Comparison of ENCODE assay signal across 8 mouse cellular contexts in genomic region chr10:20123401-20123800, GRCm38 (mm10). TPM values are rescaled to one million over a fixed set of nuclear protein-coding genes. Genes with fewer than 3 reads are reported as not detected.
DNase-seq lines count a peak whose midpoint lies in the region; ATAC-seq and TF ChIP-seq lines count a peak whose summit lies in the region.

No protein-coding gene starts in this region.

- H3K27ac ChIP-seq in forebrain, postnatal 0 days (ENCODE audit: low read depth, low read length), result 0 out of 2 replicates have a peak overlapping the region, but pooled peaks have one; percentile 40
- H3K27ac ChIP-seq in forebrain, embryonic 12.5 days, result no peak overlapping the region
- H3K27ac ChIP-seq in kidney, postnatal 0 days, result no peak overlapping the region
- no peak overlapping the region for H3K27ac ChIP-seq in midbrain, postnatal 0 days (ENCODE audit: low read depth, low read length)
- no peak overlapping the region for H3K27ac ChIP-seq in cerebellum, adult 2 months (ENCODE audit: insufficient read depth, low read length)

- H3K36me3 ChIP-seq in forebrain, postnatal 0 days (ENCODE audit: insufficient read depth), result no peaks in the 10 kb centered on the region; the same call in 1 of the 2 replicates
- no peaks in the 10 kb centered on the region for H3K36me3 ChIP-seq in forebrain, embryonic 12.5 days (replicated peaks)
- H3K36me3 ChIP-seq in kidney, postnatal 0 days (ENCODE audit: insufficient read depth, low read length), result no peaks in the 10 kb centered on the region
- H3K36me3 ChIP-seq in midbrain, postnatal 0 days (ENCODE audit: insufficient read depth, low read length), result no peaks in the 10 kb centered on the region

- no peak overlapping the region for H3K4me3 ChIP-seq in forebrain, postnatal 0 days (ENCODE audit: low read depth, low read length)
- no peak overlapping the region for H3K4me3 ChIP-seq in forebrain, embryonic 12.5 days (replicated peaks)
- no peak overlapping the region for H3K4me3 ChIP-seq in kidney, postnatal 0 days (replicated peaks; ENCODE audit: low read depth, low read length)
- no peak overlapping the region for H3K4me3 ChIP-seq in midbrain, postnatal 0 days (ENCODE audit: low read depth, low read length)
- no peak overlapping the region for H3K4me3 ChIP-seq in cerebellum, adult 2 months (replicated peaks; ENCODE audit: insufficient read depth, low read depth, low read length)

- no peak for TF ChIP-seq POLR2A in cerebellum, adult 2 months (IDR thresholded peaks at IDR 0.05; ENCODE audit: borderline replicate concordance, insufficient read depth, low read length)

- peak; percentile 19 for DNase-seq in forebrain, postnatal 0 days
- peak; percentile 80 for DNase-seq in 3T3-L1 (ENCODE audit: low read depth, low spot score)
- DNase-seq in adrenal gland, postnatal 36 days, result peak; percentile 59 to 66
- peak; percentile 29 for DNase-seq in kidney, postnatal 0 days (ENCODE audit: low spot score)
- DNase-seq in midbrain, postnatal 0 days (ENCODE audit: low spot score), result peak; percentile 39
- DNase-seq in cerebellum, adult 2 months, result no peak
- DNase-seq in cerebellum, adult 9-10 months, result no peak

- WGBS in forebrain, postnatal 0 days, result 36% methylated on average over 9 of the region's 9 CpGs
- WGBS in forebrain, embryonic 12.5 days, result 54% methylated on average over 9 of the region's 9 CpGs
- WGBS in kidney, postnatal 0 days, result 53% methylated on average over 9 of the region's 9 CpGs
- 37% methylated on average over 9 of the region's 9 CpGs for WGBS in midbrain, postnatal 0 days
- WGBS in cerebellum, adult 2 months, result 72% methylated on average over 9 of the region's 9 CpGs

- H3K9ac ChIP-seq in forebrain, postnatal 0 days, result no peak overlapping the region
- H3K9ac ChIP-seq in forebrain, embryonic 12.5 days, result no peak overlapping the region
- no peak overlapping the region for H3K9ac ChIP-seq in kidney, postnatal 0 days (ENCODE audit: low read depth, low read length)
- H3K9ac ChIP-seq in midbrain, postnatal 0 days (replicated peaks; ENCODE audit: low read length, poor library complexity, severe bottlenecking), result no peak overlapping the region

- TF ChIP-seq CTCF in forebrain, postnatal 0 days (IDR thresholded peaks at IDR 0.05; ENCODE audit: low read depth), result no peak
- TF ChIP-seq CTCF in kidney, postnatal 0 days (IDR thresholded peaks at IDR 0.05; ENCODE audit: low read depth), result no peak
- TF ChIP-seq CTCF in midbrain, postnatal 0 days (IDR thresholded peaks at IDR 0.05), result no peak
- no peak for TF ChIP-seq CTCF in cerebellum, adult 2 months (IDR thresholded peaks at IDR 0.05; ENCODE audit: borderline replicate concordance, insufficient read depth, low read depth, low read length)

- ATAC-seq in forebrain, postnatal 0 days, result peak; percentile 74
- no peak for ATAC-seq in forebrain, embryonic 12.5 days (ENCODE audit: low FRiP score)
- no peak; the same call in 1 of the 2 replicates for ATAC-seq in kidney, postnatal 0 days (replicated peaks; ENCODE audit: low FRiP score, low read depth)
- ATAC-seq in midbrain, postnatal 0 days (ENCODE audit: low FRiP score), result peak; percentile 29; the same call in 1 of the 2 replicates

- no peaks in the 10 kb centered on the region for H3K27me3 ChIP-seq in forebrain, postnatal 0 days (ENCODE audit: insufficient read depth, low read length)
- no peaks in the 10 kb centered on the region for H3K27me3 ChIP-seq in forebrain, embryonic 12.5 days
- H3K27me3 ChIP-seq in kidney, postnatal 0 days (ENCODE audit: insufficient read depth, low read length), result no peaks in the 10 kb centered on the region
- no peaks in the 10 kb centered on the region for H3K27me3 ChIP-seq in midbrain, postnatal 0 days (ENCODE audit: insufficient read depth, low read length)
- H3K27me3 ChIP-seq in cerebellum, adult 2 months (ENCODE audit: control insufficient read depth, insufficient read depth, low read length), result no peaks in the 10 kb centered on the region

- H3K4me1 ChIP-seq in forebrain, postnatal 0 days (ENCODE audit: insufficient read depth), result no peaks in the 10 kb centered on the region
- H3K4me1 ChIP-seq in forebrain, embryonic 12.5 days, result no peaks in the 10 kb centered on the region
- H3K4me1 ChIP-seq in kidney, postnatal 0 days (replicated peaks; ENCODE audit: insufficient read depth, low read length), result no peaks in the 10 kb centered on the region
- H3K4me1 ChIP-seq in midbrain, postnatal 0 days (ENCODE audit: insufficient read depth, low read length), result no peaks in the 10 kb centered on the region
- peaks cover 6% of the 10 kb centered on the region; the same call in 1 of the 2 replicates for H3K4me1 ChIP-seq in cerebellum, adult 2 months (ENCODE audit: control insufficient read depth, insufficient read depth, low read length)

- H3K9me3 ChIP-seq in forebrain, postnatal 0 days (ENCODE audit: low read length), result no peaks in the 10 kb centered on the region
- H3K9me3 ChIP-seq in forebrain, embryonic 12.5 days, result no peaks in the 10 kb centered on the region
- H3K9me3 ChIP-seq in kidney, postnatal 0 days (replicated peaks; ENCODE audit: low read length), result no peaks in the 10 kb centered on the region
- no peaks in the 10 kb centered on the region for H3K9me3 ChIP-seq in midbrain, postnatal 0 days (ENCODE audit: low read length)

- no peak overlapping the region for H3K4me2 ChIP-seq in forebrain, postnatal 0 days (ENCODE audit: low read depth)
- H3K4me2 ChIP-seq in forebrain, embryonic 12.5 days, result no peak overlapping the region
- H3K4me2 ChIP-seq in kidney, postnatal 0 days (ENCODE audit: low read length), result no peak overlapping the region
- H3K4me2 ChIP-seq in midbrain, postnatal 0 days (ENCODE audit: low read depth, low read length, poor library complexity, severe bottlenecking), result no peak overlapping the region

RNA-seq across cellular contexts. Expression of gene Map7, which starts 24.9 kb away (rescaled TPM):
- total RNA-seq in forebrain, postnatal 0 days (2014; rRNA removed), result 6.9 and 14.5 TPM in 2 replicates
- polyA plus RNA-seq in forebrain, postnatal 0 days (2015; fragmentation: Nextera tagmentation; extraction: Ambion mirVana), result 4.3 and 6.3 TPM in 2 replicates
- 6.3 and 8.2 TPM in 2 replicates for polyA plus RNA-seq in forebrain, embryonic 12.5 days (2016; fragmentation: Nextera tagmentation; extraction: Ambion mirVana)
- 10 to 100 TPM; 15.1 to 17.9 TPM for total RNA-seq in adrenal gland, postnatal 36 days (2021)
- 31.2 and 35.4 TPM in 2 replicates for polyA plus RNA-seq in kidney, postnatal 0 days (2015; fragmentation: Nextera tagmentation; extraction: Ambion mirVana)
- 8.3 and 13.9 TPM in 2 replicates for total RNA-seq in midbrain, postnatal 0 days (2014; rRNA removed)
- polyA plus RNA-seq in midbrain, postnatal 0 days (2015; fragmentation: Nextera tagmentation; extraction: Ambion mirVana), result 6.6 and 8.7 TPM in 2 replicates
- polyA plus RNA-seq in cerebellum, adult 2 months (2012; rRNA removed), result 82.6 and 88.4 TPM in 2 replicates

Comparison
In these comparisons a context has a peak if more than half of its experiments do, and no peak if none do; other contexts are left out.
1. ATAC-seq: peak in forebrain, postnatal 0 days (single experiment) and midbrain, postnatal 0 days (single experiment); none in forebrain, embryonic 12.5 days (single experiment) and kidney, postnatal 0 days (single experiment).
2. DNase-seq: peak in forebrain, postnatal 0 days (single experiment), 3T3-L1 (single experiment), adrenal gland, postnatal 36 days (2 of 2), kidney, postnatal 0 days (single experiment) and midbrain, postnatal 0 days (single experiment); none in cerebellum, adult 2 months (0 of 2) and cerebellum, adult 9-10 months (single experiment).